Mouse (Mus musculus): ENCODE data around the gene Taf6l. TPM values are rescaled to one million over a fixed set of nuclear protein-coding genes. Genes with fewer than 3 reads are reported as not detected.

Gene Taf6l
- 10 to 100 TPM; 11.3 to 12.2 TPM for total RNA-seq (2021)
- long read RNA-seq, experiment 1, transcript Taf6l-205 (12 exons, 2,065 nt) = major isoform, 14 of 16 reads
- long read RNA-seq, experiment 1, partial matches to known transcripts = 1 of 16 reads
- long read RNA-seq, experiment 1, other reads (novel, unspliced or antisense) = 1 of 16 reads
- long read RNA-seq, experiment 2, transcript Taf6l-205 (12 exons, 2,065 nt) = major isoform, 16 of 26 reads
- long read RNA-seq, experiment 2, partial matches to known transcripts = 4 of 26 reads
- long read RNA-seq, experiment 2, other reads (novel, unspliced or antisense) = 3 of 26 reads

DNA sequence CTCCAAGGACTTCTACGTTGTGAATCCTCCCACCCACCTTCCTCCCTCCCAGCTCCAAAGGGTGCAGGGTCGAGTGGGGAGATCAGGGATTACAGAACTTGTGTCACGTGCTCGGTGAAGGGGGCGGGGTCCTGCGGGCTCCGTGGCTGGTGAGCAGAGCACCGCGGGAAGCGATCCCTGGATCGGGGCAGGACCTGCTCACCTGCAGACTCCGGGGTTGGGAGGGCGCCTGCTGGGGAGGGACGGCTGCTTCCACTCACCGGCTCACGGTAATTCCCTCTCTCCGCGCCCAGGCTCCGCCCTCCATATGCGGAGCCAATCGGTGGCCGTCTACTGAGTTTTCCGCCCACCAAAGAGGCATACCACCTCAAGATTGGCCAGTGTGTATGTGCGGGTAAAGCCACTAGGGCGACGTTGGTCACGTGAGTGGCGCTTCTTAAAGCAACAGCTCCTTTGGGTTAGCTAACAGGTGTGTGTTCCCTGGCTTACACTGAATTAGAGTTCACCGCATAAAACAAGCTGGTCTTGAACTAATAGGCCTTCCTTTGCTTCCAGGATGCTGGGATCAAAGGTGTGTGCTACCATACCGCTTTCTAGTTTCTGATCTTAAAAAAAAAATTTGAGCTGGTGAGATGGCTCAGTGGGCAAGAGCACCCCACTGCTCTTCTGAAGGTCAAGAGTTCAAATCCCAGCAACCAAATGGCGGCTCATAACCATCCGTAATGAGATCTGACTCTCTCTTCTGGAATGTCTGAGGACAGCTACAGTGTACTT, at the start of gene Taf6l:
Gene Taf6l, minus strand, starts transcription at position 410 of the 774 bp plus-strand sequence.
- DNase-seq (ENCODE audit: low spot score in 2 of 2) = peak; percentile 73 to 82

DNA sequence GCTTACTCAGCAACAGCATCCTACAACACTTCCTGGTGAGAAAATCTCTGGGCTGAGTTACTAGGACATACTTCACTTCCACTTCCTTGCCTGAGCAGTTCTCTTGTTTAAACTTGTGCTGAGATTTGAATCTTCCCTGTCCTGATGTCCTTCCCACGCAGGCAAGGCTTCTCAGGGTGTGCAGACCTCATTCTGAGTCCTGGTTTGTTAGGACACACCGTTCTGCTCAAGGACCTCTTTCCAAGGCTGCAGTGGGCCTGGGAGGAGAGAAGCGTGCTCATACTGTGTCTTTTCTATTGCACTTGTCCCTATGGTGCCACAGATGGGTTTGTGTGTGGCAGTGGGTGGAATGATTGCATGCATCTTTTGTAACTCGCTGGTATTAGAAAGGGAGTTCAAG, 46.8 kb upstream of the Taf6l start:
- no peak for DNase-seq (ENCODE audit: low spot score in 2 of 2)

DNA sequence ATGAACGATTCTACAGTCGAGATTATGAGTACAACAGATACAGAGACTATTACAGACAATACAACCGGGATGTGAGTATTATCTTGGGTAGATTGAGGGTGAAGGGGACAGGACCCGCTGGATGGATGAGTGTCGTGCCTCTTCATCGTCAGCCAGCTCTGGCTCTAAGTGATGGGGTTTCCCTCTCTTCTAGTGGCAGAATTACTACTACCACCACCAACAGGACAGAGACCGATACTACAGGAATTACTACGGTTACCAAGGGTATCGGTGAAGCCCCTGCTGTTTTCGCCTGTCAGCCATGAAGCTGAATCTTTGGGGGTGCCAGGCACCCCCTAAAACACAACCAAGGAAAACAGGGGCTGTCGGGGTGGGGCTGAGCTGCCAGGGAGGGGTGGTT, 45.0 kb upstream of the Taf6l start:
- DNase-seq (ENCODE audit: low spot score in 2 of 2) = no peak

DNA sequence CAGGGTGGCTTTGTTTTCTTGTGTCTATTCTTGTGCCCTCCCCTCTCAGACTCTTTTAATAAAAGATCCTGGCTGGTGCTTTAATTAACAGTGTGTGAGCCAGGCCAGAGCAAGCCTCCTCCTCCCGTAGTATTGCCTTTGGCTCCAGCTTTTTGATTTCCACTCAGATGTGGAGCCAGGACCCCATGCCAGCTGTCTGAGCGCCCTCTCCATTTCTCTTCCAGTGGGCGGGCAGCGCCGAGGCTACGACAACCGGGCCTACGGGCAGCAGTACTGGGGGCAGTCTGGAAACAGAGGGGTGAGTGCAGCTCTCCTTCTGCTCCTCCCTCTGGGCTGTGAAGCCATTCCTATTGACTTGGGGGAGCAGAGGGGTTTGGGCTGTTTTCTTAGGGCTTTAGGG, 44.4 kb upstream of the Taf6l start:
- DNase-seq (ENCODE audit: low spot score in 2 of 2) = no peak

DNA sequence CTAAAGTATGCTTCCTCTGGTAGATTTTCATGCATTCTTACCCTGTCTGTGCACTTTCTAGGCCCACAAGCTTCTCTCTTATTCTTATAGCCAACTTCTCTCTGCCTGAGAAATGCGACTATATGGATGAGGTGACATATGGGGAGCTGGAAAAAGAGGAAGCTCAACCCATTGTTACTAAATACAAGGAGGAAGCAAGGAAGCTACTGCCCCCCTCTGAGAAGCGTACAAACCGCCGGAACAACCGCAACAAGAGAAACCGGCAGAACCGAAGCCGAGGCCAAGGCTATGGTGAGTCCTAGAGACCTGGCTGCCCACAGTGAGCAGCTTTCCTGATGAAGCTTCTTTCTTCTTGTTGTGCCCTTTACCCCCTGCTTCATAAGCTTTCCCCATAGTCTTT, 43.4 kb upstream of the Taf6l start, which contains the start of gene AC129217.1:
Gene AC129217.1, plus strand, starts transcription at position 114 of the 400 bp plus-strand sequence.
- no peak for DNase-seq (ENCODE audit: low spot score in 2 of 2)

DNA sequence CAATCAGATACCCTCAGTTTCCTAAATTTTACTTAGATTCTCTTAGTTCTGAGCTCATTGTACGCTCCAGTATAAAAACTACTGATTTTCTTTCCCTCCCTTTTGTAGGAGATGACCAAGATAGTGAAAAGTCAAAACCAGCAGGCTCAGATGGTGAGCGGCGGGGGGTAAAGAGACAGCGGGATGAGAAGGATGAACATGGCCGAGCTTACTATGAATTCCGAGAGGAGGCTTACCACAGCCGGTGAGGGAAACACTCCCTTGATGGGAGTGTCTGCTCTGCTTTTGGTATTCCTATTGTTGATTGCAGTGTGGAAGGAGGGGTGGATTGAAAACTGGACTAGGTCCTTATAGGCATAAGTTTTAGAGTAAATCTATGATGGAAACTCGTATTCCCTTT, 36.5 kb upstream of the Taf6l start:
- DNase-seq (ENCODE audit: low spot score in 2 of 2) = no peak

DNA sequence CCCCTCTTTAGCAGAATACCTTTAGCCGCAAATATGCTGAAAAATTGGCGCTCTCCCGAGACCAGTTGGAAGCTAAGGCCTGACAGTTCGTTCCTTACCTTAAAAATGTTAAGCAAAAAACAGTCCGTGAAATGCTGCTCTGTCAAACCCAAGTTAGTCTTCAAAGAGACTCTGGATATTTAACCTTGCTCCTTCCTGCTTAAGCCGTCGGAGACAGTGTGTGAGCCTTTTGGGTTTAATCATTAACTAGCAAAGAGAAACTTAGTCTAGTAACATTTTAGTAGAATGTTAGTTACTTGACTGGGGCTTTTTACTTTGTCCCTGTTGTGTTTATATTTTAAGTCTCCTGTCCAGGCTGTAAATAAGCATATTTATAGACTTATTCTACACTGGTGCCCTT, 34.9 kb upstream of the Taf6l start:
- no peak for DNase-seq (ENCODE audit: low spot score in 2 of 2)

DNA sequence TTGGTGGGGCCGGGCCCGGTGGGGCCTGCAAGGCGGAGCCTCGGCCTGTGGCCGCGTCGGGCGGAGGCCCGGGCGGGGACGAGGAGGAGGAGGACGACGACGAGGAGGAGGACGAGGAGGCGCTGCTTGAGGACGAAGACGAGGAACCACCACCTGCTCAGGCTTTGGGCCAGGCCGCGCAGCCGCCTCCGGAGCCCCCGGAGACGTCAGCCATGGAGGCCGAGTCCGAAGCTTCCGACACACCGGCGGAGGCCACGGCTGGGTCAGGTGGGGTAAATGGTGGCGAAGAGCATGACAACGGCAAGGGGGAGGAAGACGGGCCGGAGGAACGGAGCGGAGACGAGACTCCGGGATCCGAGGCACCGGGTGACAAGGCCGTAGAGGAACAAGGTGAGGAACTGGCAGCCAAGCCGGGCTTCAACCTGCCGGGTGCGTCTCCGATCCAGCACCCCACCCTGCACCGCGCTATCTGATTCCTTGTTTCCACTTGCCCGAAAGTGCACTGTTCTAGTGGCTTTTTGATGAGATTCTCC, 34.3 kb upstream of the Taf6l start:
- no peak for DNase-seq (ENCODE audit: low spot score in 2 of 2)

DNA sequence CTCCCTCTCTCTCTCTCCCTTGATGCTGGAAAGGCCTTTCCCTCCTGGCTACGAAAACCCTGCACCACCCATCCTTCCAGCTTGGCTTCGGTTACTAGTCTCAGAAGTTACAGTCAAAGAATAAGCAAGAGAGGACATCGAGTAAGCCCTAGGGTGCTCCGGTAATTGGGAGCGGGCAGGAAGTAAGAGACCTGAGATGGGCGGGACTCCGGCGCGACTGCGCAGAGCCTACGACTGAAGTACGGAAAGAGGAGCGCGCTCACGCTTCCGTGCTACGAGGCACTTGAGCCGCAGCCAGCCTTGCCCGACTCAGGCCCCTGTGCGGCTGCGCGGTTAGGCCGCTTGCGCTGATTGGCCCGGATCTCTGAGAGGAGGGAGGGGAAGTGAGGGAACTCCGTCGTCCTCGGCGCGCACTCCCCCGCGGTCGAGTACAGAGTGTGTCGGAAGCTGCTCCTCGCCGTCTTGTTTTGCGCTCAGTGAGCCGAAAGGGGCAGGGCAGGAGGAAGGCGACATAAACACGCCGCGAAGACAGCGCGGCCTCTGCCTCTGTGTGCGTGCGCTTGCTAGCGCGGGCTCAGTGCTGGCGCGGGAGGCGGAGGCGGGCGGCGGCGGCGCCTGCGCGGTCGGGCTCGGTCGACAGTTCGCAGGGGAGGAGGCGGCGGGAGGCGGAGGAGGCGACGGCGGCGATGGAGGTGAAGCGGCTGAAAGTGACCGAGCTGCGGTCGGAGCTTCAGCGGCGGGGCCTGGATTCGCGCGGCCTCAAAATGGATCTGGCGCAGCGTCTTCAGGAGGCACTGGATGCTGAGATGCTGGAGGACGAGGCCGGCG, 33.6 kb upstream of the Taf6l start, which contains the start of gene Hnrnpul2:
Gene Hnrnpul2, plus strand, starts transcription at position 415 of the 828 bp plus-strand sequence.
- peak; percentile 93 to 95 for DNase-seq (ENCODE audit: low spot score in 2 of 2)

DNA sequence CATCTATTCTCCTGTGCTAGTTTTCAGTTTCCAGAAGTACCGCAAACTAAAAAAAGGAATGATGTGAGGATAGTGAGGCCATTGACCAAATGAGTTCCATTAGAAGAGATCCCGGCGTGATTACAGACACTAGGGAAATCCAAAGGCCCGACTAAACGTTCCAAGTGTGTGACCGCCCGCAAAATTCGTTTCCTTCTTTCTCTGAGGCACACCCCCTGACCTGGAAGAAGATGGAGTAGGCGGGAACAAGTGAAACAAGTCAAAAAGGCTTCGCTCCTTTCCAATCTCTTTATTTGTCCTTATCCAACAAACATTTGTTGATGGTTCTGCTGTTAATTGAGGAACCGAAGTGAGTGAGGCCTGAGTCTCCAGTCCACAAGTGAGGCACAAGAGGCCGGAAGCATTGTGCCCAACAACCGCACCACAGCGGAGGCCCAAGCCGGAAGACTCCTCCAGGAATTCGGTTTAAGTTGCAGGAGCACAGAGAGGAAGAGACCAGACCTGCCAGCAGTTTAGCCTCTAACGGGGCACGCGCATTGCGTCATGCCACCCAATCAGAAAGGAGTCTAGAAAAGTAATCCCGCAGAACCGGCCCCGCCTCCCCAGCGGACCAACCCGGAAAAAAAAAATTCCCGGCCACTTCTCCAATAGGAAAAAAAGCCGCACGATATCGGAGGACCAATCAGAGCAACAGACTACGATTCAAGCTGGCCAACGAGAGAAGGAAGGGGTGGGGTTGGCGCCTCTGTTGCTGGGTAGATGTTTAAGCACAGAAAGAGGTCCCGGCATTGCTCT, 32.8 kb upstream of the Taf6l start, which contains the start of gene Ttc9c:
Gene Ttc9c, minus strand, starts transcription at position 533 of the 795 bp plus-strand sequence.
- DNase-seq (ENCODE audit: low spot score in 2 of 2) = peak; percentile 84 to 87

DNA sequence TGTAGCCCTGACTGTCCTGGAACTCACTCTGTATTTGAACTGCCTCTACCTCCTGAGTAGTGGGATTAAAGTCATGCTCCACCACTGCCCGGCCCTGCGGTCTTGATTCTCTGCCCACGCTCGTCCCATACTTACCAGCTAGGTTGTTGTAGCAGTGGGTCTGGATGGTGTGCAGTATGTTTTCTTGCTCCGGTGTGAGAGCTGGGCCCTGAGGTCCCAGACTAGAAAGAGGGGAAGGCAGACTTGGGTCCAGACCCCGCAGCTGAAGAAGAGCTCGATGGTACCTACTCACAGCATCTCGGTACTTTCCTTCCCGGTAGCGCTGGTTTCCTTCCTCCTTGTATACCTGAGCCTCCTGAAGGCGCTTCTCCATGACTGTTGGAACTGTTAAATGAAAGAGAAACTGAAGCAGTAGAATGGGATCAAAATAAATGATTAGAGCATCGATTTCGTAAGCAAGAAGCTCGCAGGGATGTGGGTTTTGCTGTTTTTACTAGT, 32.1 kb upstream of the Taf6l start:
- no peak for DNase-seq (ENCODE audit: low spot score in 2 of 2)

DNA sequence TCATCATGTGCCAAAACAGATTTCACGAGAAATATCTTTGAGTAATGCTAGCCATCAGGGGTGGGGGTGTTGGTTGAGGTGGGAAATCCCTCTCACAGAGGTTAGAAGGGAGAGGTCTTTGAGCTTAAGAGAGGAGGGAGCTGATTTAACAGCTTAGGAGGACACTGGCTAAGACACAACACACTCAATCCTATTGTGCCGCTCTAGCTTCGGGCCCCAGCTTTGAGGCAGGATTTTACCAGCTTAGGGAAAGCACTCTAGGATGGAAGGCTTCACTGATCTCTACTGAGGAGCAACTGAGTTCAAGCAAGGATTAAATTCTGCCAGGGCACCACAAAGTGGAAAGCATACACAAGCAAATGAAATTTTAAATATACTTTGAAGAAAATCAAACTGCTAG, 30.8 kb upstream of the Taf6l start:
- DNase-seq (ENCODE audit: low spot score in 2 of 2) = no peak

DNA sequence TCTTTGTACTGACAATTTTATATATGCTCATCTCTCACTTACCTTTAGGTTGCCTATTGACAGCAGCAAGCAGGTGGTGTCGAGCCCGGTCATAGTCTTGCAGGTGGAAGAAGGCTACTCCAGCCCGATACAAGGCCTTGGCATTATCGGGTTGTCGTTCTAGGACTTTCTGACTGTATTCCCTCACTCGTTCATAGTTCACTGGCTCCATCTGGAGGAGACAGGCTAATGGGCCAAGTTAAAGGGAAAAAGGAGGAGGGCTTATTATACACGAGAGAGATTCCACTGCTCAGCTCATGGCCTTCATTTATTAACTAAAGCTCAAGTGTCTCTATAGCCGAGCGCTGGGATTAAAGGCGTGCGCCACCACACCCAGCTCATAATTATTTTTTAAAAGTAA, 29.6 kb upstream of the Taf6l start:
- no peak for DNase-seq (ENCODE audit: low spot score in 2 of 2)

DNA sequence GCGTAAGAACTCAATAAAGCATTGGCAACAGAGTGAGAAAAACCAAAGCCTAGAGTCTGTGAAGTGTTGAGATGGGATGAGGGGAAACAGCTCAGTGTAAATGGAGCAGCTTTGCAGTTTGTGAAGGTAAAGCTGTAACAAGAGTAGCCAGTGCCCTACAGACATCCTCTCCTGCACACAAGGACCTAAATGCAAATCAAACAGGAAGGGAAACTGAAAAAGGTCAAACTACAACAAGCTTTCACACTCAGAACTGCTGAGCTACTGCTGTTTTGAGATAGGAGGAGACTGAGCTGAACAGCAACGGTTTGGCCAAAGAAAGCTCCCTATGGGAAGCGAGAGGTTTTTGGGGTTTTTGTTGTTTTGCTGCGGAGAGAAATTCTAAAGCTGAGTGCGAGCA, 20.6 kb upstream of the Taf6l start:
- no peak for DNase-seq (ENCODE audit: low spot score in 2 of 2)

DNA sequence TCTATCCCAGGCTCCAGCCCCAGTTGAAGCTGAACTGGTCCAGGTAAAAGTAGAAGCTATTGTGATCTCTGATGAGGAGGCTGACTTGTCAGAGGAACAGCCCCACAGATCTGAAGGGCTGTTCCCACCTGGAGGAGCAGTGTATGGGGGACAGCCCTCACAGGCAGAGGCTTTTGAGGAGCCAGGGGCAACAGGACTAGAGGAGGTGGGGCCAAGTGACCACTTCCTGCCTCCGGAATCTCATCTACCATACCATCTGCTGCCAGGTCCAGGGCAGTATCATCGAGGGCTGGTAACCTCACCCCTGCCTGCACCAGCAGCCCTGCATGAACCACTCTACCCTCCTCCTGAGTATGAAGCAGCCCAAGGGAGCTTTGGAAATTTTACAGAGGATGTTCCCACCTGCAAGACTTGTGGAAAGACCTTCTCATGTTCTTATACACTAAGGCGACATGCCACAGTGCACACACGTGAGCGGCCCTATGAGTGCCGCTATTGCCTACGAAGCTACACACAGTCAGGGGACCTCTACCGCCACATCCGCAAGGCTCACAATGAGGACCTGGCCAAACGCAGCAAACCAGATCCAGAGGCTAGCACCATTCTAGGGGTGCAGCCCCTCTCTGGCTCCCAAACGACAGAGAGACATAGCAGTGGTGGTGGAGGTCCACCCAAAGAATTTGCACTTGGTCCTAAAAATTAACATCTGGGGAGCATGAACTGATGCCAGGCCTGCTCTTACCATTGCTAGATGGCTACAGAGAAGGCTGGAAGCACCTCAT, 17.9 kb upstream of the Taf6l start:
- no peak for DNase-seq (ENCODE audit: low spot score in 2 of 2)

DNA sequence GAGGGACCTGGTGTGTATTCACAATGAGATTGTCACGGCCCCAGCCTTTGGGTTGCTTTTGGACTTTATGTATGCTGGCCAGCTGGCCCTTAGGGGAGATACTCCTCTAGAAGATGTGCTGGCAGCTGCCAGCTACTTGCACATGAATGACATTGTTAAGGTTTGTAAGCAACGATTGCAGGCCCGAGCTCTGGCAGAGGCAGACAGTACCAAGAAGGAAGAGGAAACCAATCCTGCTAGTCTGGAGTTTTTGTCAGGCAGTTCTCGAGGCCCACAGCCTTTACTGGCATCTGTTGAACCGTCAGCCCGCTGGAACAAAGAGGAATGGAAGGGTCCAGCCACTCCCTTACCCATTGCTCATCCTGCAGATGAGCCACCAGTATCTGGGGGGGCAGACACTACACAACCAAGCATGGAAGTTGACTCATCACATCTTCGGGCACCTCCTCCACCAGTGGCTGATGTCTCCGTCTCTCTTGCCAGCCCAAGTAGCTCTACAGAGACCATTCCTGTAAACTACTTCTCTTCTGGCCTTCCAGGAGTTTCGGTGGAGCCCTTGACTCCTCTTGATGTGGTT, 17.1 kb upstream of the Taf6l start:
- DNase-seq (ENCODE audit: low spot score in 2 of 2) = no peak

DNA sequence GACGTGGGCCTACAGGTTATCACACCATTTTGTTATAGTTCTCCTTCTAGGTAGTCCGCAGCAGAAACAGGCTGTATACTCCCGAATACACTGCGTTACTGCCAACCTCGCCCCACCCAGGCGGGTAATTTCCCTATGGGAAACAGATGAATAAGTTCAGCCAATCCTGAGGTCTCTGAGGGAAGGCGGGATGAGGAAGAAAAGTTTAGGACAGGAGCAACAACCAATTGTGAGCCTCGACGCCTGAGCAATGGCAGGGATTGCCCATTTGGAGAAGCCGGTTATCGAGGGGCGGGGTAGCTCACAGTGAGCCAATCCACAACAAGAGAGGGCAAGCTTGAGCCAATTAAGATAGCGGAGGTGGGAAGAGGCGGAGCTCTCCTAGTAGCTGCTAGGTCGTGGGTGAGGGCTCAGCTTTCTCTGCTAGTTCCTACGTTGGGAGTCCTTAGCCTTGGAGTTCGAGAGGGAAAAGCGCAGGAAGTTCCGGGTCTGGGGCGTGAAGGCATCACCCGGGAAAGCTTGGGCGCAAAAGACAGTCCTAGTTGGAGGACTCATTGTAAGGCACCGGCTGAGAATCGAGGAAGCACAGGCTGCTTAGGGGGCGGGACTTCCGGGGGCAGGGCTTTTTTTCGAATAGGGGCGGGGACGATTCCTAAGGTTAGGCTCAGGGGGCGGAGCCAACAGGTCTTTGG, 16.1 kb upstream of the Taf6l start, which contains the start of gene Zbtb3:
Gene Zbtb3, plus strand, starts transcription at position 426 of the 692 bp plus-strand sequence.
- DNase-seq (ENCODE audit: low spot score in 2 of 2) = peak; percentile 74 to 79

DNA sequence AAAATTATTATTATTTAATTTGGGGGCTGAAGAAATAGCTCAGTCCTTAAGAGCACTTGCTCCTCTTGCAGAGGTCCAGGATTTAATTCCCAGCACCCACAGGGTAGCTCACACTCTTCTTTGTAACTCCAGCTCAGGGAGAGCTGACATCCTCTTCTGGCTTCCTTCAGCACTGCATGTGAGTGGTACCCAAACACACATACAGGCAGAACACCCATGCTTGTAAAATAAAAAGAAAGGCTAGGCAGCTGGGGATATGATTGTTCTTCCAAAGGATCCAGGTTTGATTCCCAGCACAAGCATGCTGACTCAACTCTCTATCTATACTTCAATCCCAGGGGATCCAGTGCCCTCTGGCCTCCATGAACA, 12.7 kb upstream of the Taf6l start:
- no peak for DNase-seq (ENCODE audit: low spot score in 2 of 2)
